Mouse (Mus musculus) MEL (cell line): ENCODE measurements around the gene Pdcd5. TPM values are rescaled to one million over a fixed set of nuclear protein-coding genes. Genes with fewer than 3 reads are reported as not detected.

Experiments used
- DNase-seq: peaks from one replicate; pipeline ENCODE4 v3.0.0; 2011; ENCODE audit warnings: low read depth, low spot score
- H3K27ac ChIP-seq: 2 replicates; pipeline ENCODE4 v1.5.1; 2012; ENCODE audit warnings: low read depth, mild to moderate bottlenecking, control low read depth, low read length, moderate library complexity; ENCODE audit not compliant: control insufficient read depth
- H3K27me3 ChIP-seq, 2 experiments: fragments of 150-350 bp in 1 of 2; sonication (generic) in 1 of 2; 2 replicates each; pipeline ENCODE4 v1.6.1; 2012; ENCODE audit warnings: low read length in 2 of 2, mild to moderate bottlenecking in 2 of 2, improper control_type of control experiment in 1 of 2, moderate library complexity in 1 of 2; ENCODE audit not compliant: insufficient read depth in 2 of 2, control insufficient read depth in 1 of 2
- H3K36me3 ChIP-seq, 2 experiments: 2 replicates each; pipeline ENCODE4 v1.6.1; 2012 to 2014; ENCODE audit warnings: low read length in 2 of 2, improper control_type of control experiment in 1 of 2, inconsistent platforms in 1 of 2, mild to moderate bottlenecking in 1 of 2; ENCODE audit not compliant: insufficient read depth in 2 of 2, control insufficient read depth in 1 of 2
- H3K4me1 ChIP-seq, 2 experiments: fragments of 150-350 bp in 1 of 2; sonication (generic) in 1 of 2; 2 replicates each; pipeline ENCODE4 v1.6.1; 2012; ENCODE audit warnings: low read length in 2 of 2, improper control_type of control experiment in 1 of 2, mild to moderate bottlenecking in 1 of 2; ENCODE audit not compliant: insufficient read depth in 2 of 2, control insufficient read depth in 1 of 2
- H3K4me3 ChIP-seq, 2 experiments: fragments of 150-350 bp in 1 of 2; sonication (generic) in 1 of 2; 2 replicates each; pipeline ENCODE4 v1.5.1; 2012; ENCODE audit warnings: low read depth in 2 of 2, low read length in 2 of 2, mild to moderate bottlenecking in 2 of 2, moderate library complexity in 2 of 2, control low read depth in 1 of 2, improper control_type of control experiment in 1 of 2; ENCODE audit not compliant: control insufficient read depth in 1 of 2, insufficient read depth in 1 of 2
- H3K79me2 ChIP-seq: 2 replicates; pipeline ENCODE4 v1.6.1; 2012; ENCODE audit warnings: mild to moderate bottlenecking, low read length, moderate library complexity; ENCODE audit not compliant: control insufficient read depth, poor library complexity, insufficient read depth
- H3K9ac ChIP-seq: 2 replicates; pipeline ENCODE4 v1.6.1; 2012; ENCODE audit warnings: low read depth, mild to moderate bottlenecking, control low read depth, low read length, moderate library complexity; ENCODE audit not compliant: control insufficient read depth, poor library complexity, severe bottlenecking
- H3K9me3 ChIP-seq: fragments of 150-350 bp; sonication (generic); replicated peaks from 2 replicates; pipeline ENCODE4 v1.6.1; 2012; ENCODE audit warnings: mild to moderate bottlenecking, low read length, improper control_type of control experiment, moderate library complexity; ENCODE audit not compliant: insufficient read depth
- CHD1 ChIP-seq: IDR thresholded peaks from 2 replicates; pipeline ENCODE4 v1.6.1; 2012; ENCODE audit warnings: low read depth, mild to moderate bottlenecking, inconsistent platforms, low read length, improper control_type of control experiment
- E2F4 ChIP-seq: IDR thresholded peaks from 2 replicates; pipeline ENCODE4 v1.6.1; 2011; ENCODE audit warnings: low read depth, low read length, improper control_type of control experiment, borderline replicate concordance
- EP300 ChIP-seq, 2 experiments: IDR thresholded peaks; 2 replicates each; pipeline ENCODE4 v1.6.1; 2011; ENCODE audit warnings: improper control_type of control experiment in 2 of 2, low read length in 2 of 2, low read depth in 1 of 2, mild to moderate bottlenecking in 1 of 2
- KAT2A ChIP-seq: conservative IDR thresholded peaks from 2 replicates; pipeline ENCODE4 v1.6.1; 2012; ENCODE audit warnings: low read depth, low read length, improper control_type of control experiment, inconsistent platforms
- MEF2A ChIP-seq: IDR thresholded peaks from 2 replicates; pipeline ENCODE4 v1.6.1; 2014; ENCODE audit warnings: low read depth, mild to moderate bottlenecking, inconsistent platforms, low read length, improper control_type of control experiment; ENCODE audit not compliant: poor library complexity, insufficient replicate concordance, severe bottlenecking; ENCODE audit errors: extremely low read depth
- MXI1 ChIP-seq: IDR thresholded peaks from 2 replicates; pipeline ENCODE4 v1.6.1; 2011; ENCODE audit warnings: mild to moderate bottlenecking, low read depth, low read length, improper control_type of control experiment
- MYB ChIP-seq: IDR thresholded peaks from 2 replicates; pipeline ENCODE4 v1.6.1; 2011; ENCODE audit warnings: mild to moderate bottlenecking, low read depth, low read length, improper control_type of control experiment
- MYC ChIP-seq: IDR thresholded peaks from 2 replicates; pipeline ENCODE4 v1.6.1; 2011; ENCODE audit warnings: low read depth, mild to moderate bottlenecking, low read length, improper control_type of control experiment, moderate library complexity
- NELFE ChIP-seq: IDR thresholded peaks from 2 replicates; pipeline ENCODE4 v1.6.1; 2011; ENCODE audit warnings: low read depth, low read length, improper control_type of control experiment
- NRF1 ChIP-seq: IDR thresholded peaks from 2 replicates; pipeline ENCODE4 v1.6.1; 2014; ENCODE audit warnings: low read depth, mild to moderate bottlenecking, inconsistent platforms, low read length, improper control_type of control experiment, moderate library complexity; ENCODE audit not compliant: poor library complexity, insufficient read depth, severe bottlenecking
- POLR2A ChIP-seq, 2 experiments: IDR thresholded peaks; 2 replicates each; pipeline ENCODE4 v1.6.1; 2011 to 2012; ENCODE audit warnings: low read length in 2 of 2, mild to moderate bottlenecking in 2 of 2, control low read depth in 1 of 2, improper control_type of control experiment in 1 of 2, low read depth in 1 of 2, moderate library complexity in 1 of 2; ENCODE audit not compliant: control insufficient read depth in 1 of 2, insufficient read depth in 1 of 2, poor library complexity in 1 of 2
- RAD21 ChIP-seq: IDR thresholded peaks from 2 replicates; pipeline ENCODE4 v1.6.1; 2011; ENCODE audit warnings: mild to moderate bottlenecking, low read depth, low read length, improper control_type of control experiment
- TCF12 ChIP-seq: IDR thresholded peaks from 2 replicates; pipeline ENCODE4 v1.6.1; 2014; ENCODE audit warnings: low read depth, mild to moderate bottlenecking, inconsistent platforms, low read length, improper control_type of control experiment, moderate library complexity
- UBTF ChIP-seq: IDR thresholded peaks from 2 replicates; pipeline ENCODE4 v1.6.1; 2012; ENCODE audit warnings: low read depth, mild to moderate bottlenecking, inconsistent platforms, low read length, improper control_type of control experiment, moderate library complexity, borderline replicate concordance; ENCODE audit not compliant: insufficient read depth
- USF2 ChIP-seq, 2 experiments: IDR thresholded peaks; 2 replicates each; pipeline ENCODE4 v1.6.1; 2011 to 2012; ENCODE audit warnings: improper control_type of control experiment in 2 of 2, low read length in 2 of 2, borderline replicate concordance in 1 of 2, inconsistent platforms in 1 of 2, low read depth in 1 of 2, mild to moderate bottlenecking in 1 of 2; ENCODE audit not compliant: insufficient read depth in 1 of 2
- ZMIZ1 ChIP-seq: IDR thresholded peaks from 2 replicates; pipeline ENCODE4 v1.6.1; 2012; ENCODE audit warnings: low read depth, mild to moderate bottlenecking, inconsistent platforms, low read length, improper control_type of control experiment, moderate library complexity
- polyA plus RNA-seq, 2 experiments: library from polyadenylated mRNA; stranded (reverse) in 1 of 2; unstranded in 1 of 2; fragments of >175 nt in 1 of 2; fragments of >200 nt in 1 of 2; gene quantifications; 2 replicates each; pipeline versions ENCODE4 v1.2.1 to v1.2.4; 2012; ENCODE audit warnings: low replicate concordance in 2 of 2, low read depth in 1 of 2; ENCODE audit not compliant: insufficient read length in 2 of 2, insufficient read depth in 1 of 2, missing spikeins in 1 of 2
- total RNA-seq: library from RNA; depleted of rRNA; stranded (reverse); fragments of 300-350 nt; gene quantifications from 2 replicates; pipeline ENCODE4 v1.2.3, GENCODE M21; 2012

Pdcd5 gene
- total and polyA plus RNA-seq, 3 experiments: 118 to 1,267 (median 221) TPM

- TF ChIP-seq UBTF: no peak
- TF ChIP-seq MEF2A: no peak
- TF ChIP-seq EP300 (IDR thresholded peaks at IDR 0.05; ENCODE audit: low read depth in 1 of 2, low read length in 2 of 2): no peak
- no peak for TF ChIP-seq KAT2A
- TF ChIP-seq MYB: no peak
- TF ChIP-seq E2F4: no peak
- no peak for TF ChIP-seq NRF1
- no peak for TF ChIP-seq POLR2A (IDR thresholded peaks at IDR 0.05; ENCODE audit: control insufficient read depth in 1 of 2, insufficient read depth in 1 of 2, low read depth in 1 of 2, low read length in 2 of 2, poor library complexity in 1 of 2)
- TF ChIP-seq CHD1: no peak
- TF ChIP-seq TCF12: no peak
- TF ChIP-seq MYC: no peak
- no peak for TF ChIP-seq ZMIZ1
- Histone ChIP-seq H3K36me3 (peaks cover 0 to 11% of the 10 kb centered on the region in 2 experiments; a peak in 1 of 4 replicates), H3K27me3 (no peaks in the 10 kb centered on the region), H3K27ac (no peak overlapping the region), H3K9ac (no peak overlapping the region), H3K4me3 (no peak overlapping the region), H3K4me1 (no peaks in the 10 kb centered on the region), H3K79me2 (no peaks in the 10 kb centered on the region), H3K9me3 (no peaks in the 10 kb centered on the region)
- DNase-seq: no peak
These were observed 29.8 kb downstream of the Pdcd5 start for GRCm38 (mm10) chr7:35617513-35617912.

- Histone ChIP-seq H3K27ac (no peak overlapping the region), H3K9me3 (no peaks in the 10 kb centered on the region), H3K4me3 (no peak overlapping the region), H3K4me1 (no peaks in the 10 kb centered on the region), H3K27me3 (no peaks in the 10 kb centered on the region), H3K36me3 (peaks cover 0 to 21% of the 10 kb centered on the region in 2 experiments; a peak in 2 of 4 replicates), H3K79me2 (no peaks in the 10 kb centered on the region), H3K9ac (no peak overlapping the region)
- DNase-seq: no peak
- TF ChIP-seq NELFE: no peak
- no peak for TF ChIP-seq RAD21
- no peak for TF ChIP-seq MXI1
- no peak for TF ChIP-seq USF2 (IDR thresholded peaks at IDR 0.05; ENCODE audit: borderline replicate concordance in 1 of 2, insufficient read depth in 1 of 2, low read depth in 1 of 2, low read length in 2 of 2)
These were observed 38.1 kb downstream of the Pdcd5 start for GRCm38 (mm10) chr7:35609245-35609644.
